Mouse (Mus musculus) lung, postnatal 10 days (tissue): ENCODE measurements around the gene Nme9.

ENCODE experiments used
- DNase-seq: peaks from one replicate; pipeline ENCODE4 v3.0.0; 2021

Gene Nme9

DNA sequence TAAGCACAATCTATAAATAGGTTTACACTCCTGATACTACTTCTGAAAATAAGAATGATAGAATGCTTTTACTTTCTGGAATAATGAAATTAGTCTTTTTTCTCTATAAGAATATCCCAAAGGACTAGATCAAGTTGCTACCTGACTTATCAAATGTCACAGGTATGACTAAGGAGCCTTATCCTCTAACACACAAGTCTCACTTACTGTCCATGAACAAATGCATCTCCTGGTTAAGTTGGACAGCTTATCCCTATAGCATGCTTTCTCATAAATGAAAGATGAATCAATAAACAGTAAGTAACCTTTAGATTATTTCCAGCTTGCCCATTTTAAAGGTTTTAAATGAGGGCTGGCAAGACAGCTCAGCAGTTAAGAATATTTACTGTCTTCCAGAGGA lies 33.4 kb downstream of the Nme9 start:
- no peak for DNase-seq

DNA sequence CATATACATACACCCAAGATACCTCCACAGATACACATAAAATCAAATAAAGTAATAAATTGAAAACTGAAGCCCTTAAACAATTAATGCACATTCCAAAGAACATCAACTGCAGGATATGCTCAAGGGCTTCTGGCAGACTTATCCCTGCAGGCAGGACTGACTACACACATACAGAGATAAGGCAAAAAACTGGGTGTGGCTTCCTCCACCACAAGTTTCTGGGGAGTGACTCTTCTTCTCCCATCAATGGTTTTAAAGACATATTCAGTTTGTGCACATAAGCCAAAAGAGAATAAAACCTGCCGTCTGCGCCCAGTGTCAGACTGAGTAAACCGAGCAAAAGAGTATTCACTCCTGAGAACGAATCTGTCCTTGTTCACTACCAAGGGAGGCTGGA lies 33.9 kb downstream of the Nme9 start:
- no peak for DNase-seq

- DNase-seq, result no peak
Observed at GRCm38 (mm10) chr9:99487126-99487695, 35.9 kb downstream of the Nme9 start.

DNA sequence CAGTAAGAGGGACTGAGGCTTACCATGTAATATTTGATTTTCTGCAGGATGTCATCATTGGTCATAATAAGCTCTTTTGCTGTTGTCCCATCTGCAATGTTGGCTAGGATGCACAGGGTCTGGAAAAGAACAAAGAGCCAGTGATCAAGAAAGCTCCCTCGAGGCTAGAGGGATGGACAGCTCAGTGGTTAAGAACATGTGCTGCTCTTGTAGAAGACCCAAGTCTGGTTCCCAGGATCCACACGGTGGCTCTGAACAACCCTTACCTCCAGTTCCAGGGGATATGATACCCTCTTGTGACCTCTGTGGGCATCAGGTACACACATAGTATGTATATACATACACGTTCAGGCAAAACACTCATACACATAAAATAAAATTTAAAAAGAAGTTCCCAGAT lies 36.6 kb downstream of the Nme9 start:
- DNase-seq, result no peak

GRCm38 (mm10) chr9:99491050-99491449 lies 39.8 kb downstream of the Nme9 start:
- DNase-seq, result no peak

GRCm38 (mm10) chr9:99492634-99493200 lies 41.4 kb downstream of the Nme9 start:
- no peak for DNase-seq

- DNase-seq, result no peak
Observed at GRCm38 (mm10) chr9:99499336-99499735, 48.1 kb downstream of the Nme9 start.

GRCm38 (mm10) chr9:99505875-99506274 lies 54.6 kb downstream of the Nme9 start:
- no peak for DNase-seq
